Mouse (Mus musculus): ENCODE measurements around the gene Wdr46. TPM values are rescaled to one million over a fixed set of nuclear protein-coding genes. Genes with fewer than 3 reads are reported as not detected.

The Wdr46 gene
- polyA plus RNA-seq, 1 experiment = 19.1 TPM

Other genes starting within 250 kb of the Wdr46 start
- 53.8 and 55.5 TPM in 2 replicates for gene March2, start 222.0 kb upstream of the Wdr46 start, polyA plus RNA-seq (2012; rRNA removed)
- gene Rab11b, start 180.1 kb upstream of the Wdr46 start, polyA plus RNA-seq (2012; rRNA removed) = 268 and 292 TPM in 2 replicates
- gene Angptl4, start 158.8 kb upstream of the Wdr46 start, polyA plus RNA-seq (2012; rRNA removed) = 21.9 and 75.2 TPM in 2 replicates
- gene Kank3, start 130.1 kb upstream of the Wdr46 start, polyA plus RNA-seq (2012; rRNA removed) = 19.7 and 22.0 TPM in 2 replicates
- 844 and 888 TPM in 2 replicates for gene Rps28, start 116.1 kb upstream of the Wdr46 start, polyA plus RNA-seq (2012; rRNA removed)
- gene Ndufa7, start 116.1 kb upstream of the Wdr46 start, polyA plus RNA-seq (2012; rRNA removed) = 365 and 370 TPM in 2 replicates
- gene Cd320, start 97.6 kb upstream of the Wdr46 start, polyA plus RNA-seq (2012; rRNA removed) = 22.0 and 27.3 TPM in 2 replicates
- not detected in 2 replicates for gene Gm7029, start 66.8 kb upstream of the Wdr46 start, polyA plus RNA-seq (2012; rRNA removed)
- 17.1 and 17.6 TPM in 2 replicates for gene Kifc1, start 50.0 kb upstream of the Wdr46 start, polyA plus RNA-seq (2012; rRNA removed)
- 0.67 TPM in 1 of 2 replicates, not detected in the other for gene Platr17, start 35.5 kb upstream of the Wdr46 start, polyA plus RNA-seq (2012; rRNA removed)
- gene Daxx, start 31.2 kb upstream of the Wdr46 start, polyA plus RNA-seq (2012; rRNA removed) = 34.1 and 41.0 TPM in 2 replicates
- 203 and 264 TPM in 2 replicates for gene Tapbp, start 24.8 kb upstream of the Wdr46 start, polyA plus RNA-seq (2012; rRNA removed)
- 37.1 and 49.3 TPM in 2 replicates for gene Zbtb22, start 24.8 kb upstream of the Wdr46 start, polyA plus RNA-seq (2012; rRNA removed)
- 46.1 and 63.1 TPM in 2 replicates for gene Rgl2, start 11.1 kb upstream of the Wdr46 start, polyA plus RNA-seq (2012; rRNA removed)
- gene Pfdn6, start 317 bp upstream of the Wdr46 start, polyA plus RNA-seq (2012; rRNA removed) = 28.6 and 35.4 TPM in 2 replicates
- 15.6 and 19.8 TPM in 2 replicates for gene B3galt4, start 10.8 kb downstream of the Wdr46 start, polyA plus RNA-seq (2012; rRNA removed)
- 44.6 and 59.1 TPM in 2 replicates for gene Vps52, start 15.2 kb downstream of the Wdr46 start, polyA plus RNA-seq (2012; rRNA removed)
- gene Rps18, start 15.3 kb downstream of the Wdr46 start, polyA plus RNA-seq (2012; rRNA removed) = 617 and 700 TPM in 2 replicates
- gene H2-K1, start 59.7 kb downstream of the Wdr46 start, polyA plus RNA-seq (2012; rRNA removed) = 5,020 and 5,402 TPM in 2 replicates
- 17.0 and 21.3 TPM in 2 replicates for gene Ring1, start 84.0 kb downstream of the Wdr46 start, polyA plus RNA-seq (2012; rRNA removed)
- gene H2-Ke6, start 87.4 kb downstream of the Wdr46 start, polyA plus RNA-seq (2012; rRNA removed) = 43.2 and 48.6 TPM in 2 replicates
- 129 and 133 TPM in 2 replicates for gene Slc39a7, start 91.0 kb downstream of the Wdr46 start, polyA plus RNA-seq (2012; rRNA removed)
- 41.6 and 49.9 TPM in 2 replicates for gene Rxrb, start 91.2 kb downstream of the Wdr46 start, polyA plus RNA-seq (2012; rRNA removed)
- gene Col11a2, start 98.8 kb downstream of the Wdr46 start, polyA plus RNA-seq (2012; rRNA removed) = 0.60 and 0.95 TPM in 2 replicates
- gene H2-Oa, start 151.7 kb downstream of the Wdr46 start, polyA plus RNA-seq (2012; rRNA removed) = 16.5 and 21.5 TPM in 2 replicates
- gene H2-DMa, start 178.9 kb downstream of the Wdr46 start, polyA plus RNA-seq (2012; rRNA removed) = 218 and 235 TPM in 2 replicates
- gene Brd2, start 182.0 kb downstream of the Wdr46 start, polyA plus RNA-seq (2012; rRNA removed) = 85.8 and 92.2 TPM in 2 replicates
- 31.0 and 41.3 TPM in 2 replicates for gene H2-DMb2, start 202.6 kb downstream of the Wdr46 start, polyA plus RNA-seq (2012; rRNA removed)
- gene H2-DMb1, start 212.4 kb downstream of the Wdr46 start, polyA plus RNA-seq (2012; rRNA removed) = 322 and 350 TPM in 2 replicates
- 80.6 and 126 TPM in 2 replicates for gene Tap1, start 246.9 kb downstream of the Wdr46 start, polyA plus RNA-seq (2012; rRNA removed)
- gene Psmb9, start 247.1 kb downstream of the Wdr46 start, polyA plus RNA-seq (2012; rRNA removed) = 195 and 254 TPM in 2 replicates